Mouse (Mus musculus): Measurements from ENCODE around the gene Rexo5.

DNA sequence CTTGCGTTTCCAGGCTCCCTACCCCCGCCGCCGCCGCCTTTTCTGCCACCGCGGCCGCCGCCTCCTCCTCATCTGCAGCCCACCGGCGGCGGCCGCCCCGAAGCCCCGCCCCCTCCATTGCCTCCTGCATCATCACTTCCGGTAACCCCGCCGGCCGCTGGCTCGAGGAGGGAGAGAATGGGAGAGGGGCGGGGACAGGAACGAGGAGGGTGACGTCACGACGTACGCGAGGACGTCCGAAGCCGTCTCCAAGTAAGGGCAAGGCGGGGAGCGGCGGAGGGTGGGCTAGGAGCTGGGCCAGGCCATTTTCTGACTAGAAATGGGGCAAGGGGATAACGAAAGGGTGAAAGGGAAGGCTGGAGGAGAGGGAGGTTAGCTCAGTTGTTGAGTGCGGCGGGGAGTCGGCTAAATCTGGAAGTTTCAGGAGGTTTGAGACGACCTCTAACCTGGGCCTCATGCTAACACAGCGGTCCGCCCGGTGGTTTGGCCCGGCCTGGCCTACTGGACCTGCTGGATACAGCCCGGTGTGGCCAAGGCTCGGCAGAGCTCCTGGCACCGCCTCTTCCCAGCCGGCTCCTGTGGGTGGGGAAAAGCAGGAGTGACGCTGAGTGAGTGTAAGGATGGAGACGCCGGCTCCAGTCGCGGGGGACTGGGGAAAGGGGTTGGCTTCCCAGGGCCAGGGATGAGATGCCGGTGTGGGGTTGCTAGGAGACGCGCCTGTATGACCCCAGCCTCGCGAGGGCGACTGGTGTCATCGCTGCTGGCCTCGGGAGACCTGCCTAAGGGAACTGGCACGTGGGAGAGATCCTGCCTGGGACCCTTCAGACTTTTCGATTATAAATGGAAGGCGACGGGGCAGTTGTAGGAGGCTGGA is 102.1 kb downstream of the Rexo5 start, which contains the start of the genes Lyrm1 and Dcun1d3:
- no peak for TF ChIP-seq CTCF (IDR thresholded peaks at IDR 0.05; ENCODE audit: control insufficient read depth, insufficient read depth, low read length)
- TF ChIP-seq POLR2A (IDR thresholded peaks at IDR 0.05; ENCODE audit: borderline replicate concordance, control insufficient read depth, low read depth, low read length) = peak; percentile 57; the same call in 1 of the 2 replicates
